Mouse (Mus musculus) liver, embryonic 14.5 days (tissue): Measurements from ENCODE around the gene T. TPM values are rescaled to one million over a fixed set of nuclear protein-coding genes. Genes with fewer than 3 reads are reported as not detected.

Experiments
- ATAC-seq: fragments of 200-750 bp; cut with Nextera tagmentation; 2 replicates; pipeline ENCODE4 v1.8.0; 2017; ENCODE audit warnings: moderate number of reproducible peaks, mild to moderate bottlenecking, moderate library complexity; ENCODE audit not compliant: insufficient read depth
- DNase-seq, 3 experiments: peaks; one replicate each; pipeline ENCODE4 v3.0.0-alpha.2; 2012 to 2013; ENCODE audit warnings: low read depth in 3 of 3, low spot score in 3 of 3
- H3K27ac ChIP-seq: fragments of 300-500 bp; sonication (generic); 2 replicates; pipeline ENCODE4 v1.5.1; 2014; ENCODE audit warnings: moderate library complexity, mild to moderate bottlenecking, control low read depth, inconsistent platforms
- H3K27me3 ChIP-seq: fragments of 300-500 bp; sonication (generic); 2 replicates; pipeline ENCODE4 v1.6.1; 2014; ENCODE audit warnings: mild to moderate bottlenecking, low read length, moderate library complexity; ENCODE audit not compliant: control insufficient read depth, insufficient read depth
- H3K36me3 ChIP-seq: fragments of 300-500 bp; sonication (generic); replicated peaks from 2 replicates; pipeline ENCODE4 v1.6.1; 2014; ENCODE audit warnings: low read depth; ENCODE audit not compliant: control insufficient read depth, insufficient read depth
- H3K4me1 ChIP-seq, 2 experiments: fragments of 200-500 bp in 1 of 2; fragments of 300-500 bp in 1 of 2; sonication (generic) in 1 of 2; replicated peaks; 2 replicates each; pipeline ENCODE4 v1.6.1; 2012 to 2014; ENCODE audit warnings: antibody characterized with exemption in 1 of 2, inconsistent platforms in 1 of 2, low read length in 1 of 2; ENCODE audit not compliant: control insufficient read depth in 2 of 2, insufficient read depth in 2 of 2
- H3K4me2 ChIP-seq: fragments of 300-500 bp; sonication (generic); 2 replicates; pipeline ENCODE4 v1.6.1; 2014; ENCODE audit warnings: low read depth, mild to moderate bottlenecking, control low read depth, moderate library complexity
- H3K4me3 ChIP-seq, 2 experiments: fragments of 200-500 bp in 1 of 2; fragments of 300-500 bp in 1 of 2; sonication (generic) in 1 of 2; 2 replicates each; pipeline ENCODE4 v1.5.1; 2012 to 2014; ENCODE audit warnings: low read depth in 2 of 2, low read length in 2 of 2, mild to moderate bottlenecking in 2 of 2, control low read depth in 1 of 2, inconsistent platforms in 1 of 2, moderate library complexity in 1 of 2; ENCODE audit not compliant: insufficient read depth in 1 of 2
- H3K9ac ChIP-seq: fragments of 300-500 bp; sonication (generic); replicated peaks from 2 replicates; pipeline ENCODE4 v1.6.1; 2014; ENCODE audit warnings: mild to moderate bottlenecking, control low read depth, moderate library complexity
- H3K9me3 ChIP-seq: fragments of 300-500 bp; sonication (generic); 2 replicates; pipeline ENCODE4 v1.6.1; 2016; ENCODE audit warnings: low read length, mixed read lengths; ENCODE audit not compliant: control insufficient read depth
- CTCF ChIP-seq: IDR thresholded peaks from 2 replicates; pipeline ENCODE4 v1.5.1; 2016; ENCODE audit warnings: antibody characterized with exemption, low read depth, control low read depth
- EP300 ChIP-seq: IDR thresholded peaks from 2 replicates; pipeline ENCODE4 v1.6.1; 2016; ENCODE audit warnings: antibody characterized with exemption, low read depth
- WGBS: fragments of 180-500 bp; shearing (Covaris S2); extraction: QIAGEN DNeasy Blood & Tissue Kit; methylation state at CpG from one replicate; pipeline ENCODE4 v1.1.7; 2014; ENCODE audit not compliant: insufficient replicate concordance; 5-methylcytosine and 5-hydroxymethylcytosine counted together
- polyA plus RNA-seq, 2 experiments: library from polyadenylated mRNA; depleted of rRNA in 1 of 2; stranded (reverse) in 1 of 2; unstranded in 1 of 2; fragments of >200 nt; fragmentation: Nextera tagmentation in 1 of 2; extraction: Ambion mirVana in 1 of 2; gene quantifications; 2 replicates each; pipeline versions ENCODE4 v1.2.1 to v1.2.3; 2012 to 2014

T gene
- polyA plus RNA-seq (2012; rRNA removed) (0.03 TPM in 1 of 2 replicates, not detected in the other), polyA plus RNA-seq (2014; fragmentation: Nextera tagmentation; extraction: Ambion mirVana) (not detected in 2 replicates)

- Histone ChIP-seq H3K27ac (no peak within 1 kb of the TSS), H3K36me3 (no peaks in the 10 kb centered on the region), H3K4me2 (no peak within 1 kb of the TSS), H3K9ac (no peak within 1 kb of the TSS), H3K4me1 (no peaks in the 10 kb centered on the region), H3K4me3 (no peak within 1 kb of the TSS), H3K9me3 (no peaks in the 10 kb centered on the region), H3K27me3 (peaks cover 70% of the 10 kb centered on the region)
- no peak for DNase-seq
- ATAC-seq = no peak
- no peak for TF ChIP-seq CTCF
- TF ChIP-seq EP300 = no peak
- 1% methylated on average over 64 of the region's 65 CpGs for WGBS
Observed at GRCm38 (mm10) chr17:8433978-8434960, at the start of gene T. Gene T (plus strand): TSS chr17:8434423.

GRCm38 (mm10) chr17:8385441-8385840, 48.8 kb upstream of the T start:
- H3K27me3 ChIP-seq = peaks cover 25% of the 10 kb centered on the region
- WGBS = 78% methylated on average over 2 of the region's 2 CpGs
- H3K9ac ChIP-seq = no peak overlapping the region
- H3K9me3 ChIP-seq = no peaks in the 10 kb centered on the region
- no peaks in the 10 kb centered on the region for H3K36me3 ChIP-seq
- H3K4me2 ChIP-seq = no peak overlapping the region
- H3K4me1 ChIP-seq = no peaks in the 10 kb centered on the region
- no peak overlapping the region for H3K4me3 ChIP-seq
- DNase-seq (no peak), ATAC-seq (no peak)
- no peak overlapping the region for H3K27ac ChIP-seq
- no peak for TF ChIP-seq CTCF
- TF ChIP-seq EP300 = no peak

GRCm38 (mm10) chr17:8388463-8388862, 45.8 kb upstream of the T start:
- Histone ChIP-seq H3K27ac (no peak overlapping the region), H3K4me3 (no peak overlapping the region), H3K4me1 (no peaks in the 10 kb centered on the region), H3K27me3 (peaks cover 25% of the 10 kb centered on the region), H3K4me2 (no peak overlapping the region), H3K9ac (no peak overlapping the region), H3K36me3 (no peaks in the 10 kb centered on the region), H3K9me3 (no peaks in the 10 kb centered on the region)
- 3% methylated on average over 13 of the region's 13 CpGs for WGBS
- no peak for ATAC-seq
- DNase-seq = no peak
- no peak for TF ChIP-seq EP300
- TF ChIP-seq CTCF = peak; percentile 55

- Histone ChIP-seq H3K27ac (no peak overlapping the region), H3K4me3 (no peak overlapping the region), H3K4me1 (no peaks in the 10 kb centered on the region), H3K9me3 (no peaks in the 10 kb centered on the region), H3K4me2 (no peak overlapping the region), H3K27me3 (peaks cover 25% of the 10 kb centered on the region), H3K9ac (no peak overlapping the region), H3K36me3 (no peaks in the 10 kb centered on the region)
- TF ChIP-seq CTCF (no peak; the same call in 1 of the 2 replicates), EP300 (no peak)
- ATAC-seq (no peak), DNase-seq (no peak)
- under 1% methylated on average over 28 of the region's 28 CpGs for WGBS
Observed at GRCm38 (mm10) chr17:8388990-8389789, 45.0 kb upstream of the T start.

GRCm38 (mm10) chr17:8389790-8390095, 44.5 kb upstream of the T start:
- H3K36me3 ChIP-seq = no peaks in the 10 kb centered on the region
- H3K27ac ChIP-seq = no peak overlapping the region
- ATAC-seq (no peak), DNase-seq (no peak)
- 4% methylated on average over 10 of the region's 10 CpGs for WGBS
- H3K9me3 ChIP-seq = no peaks in the 10 kb centered on the region
- TF ChIP-seq CTCF (no peak; the same call in 1 of the 2 replicates), EP300 (no peak)
- no peaks in the 10 kb centered on the region for H3K4me1 ChIP-seq
- no peak overlapping the region for H3K4me3 ChIP-seq
- no peak overlapping the region for H3K4me2 ChIP-seq
- H3K27me3 ChIP-seq = peaks cover 25% of the 10 kb centered on the region
- H3K9ac ChIP-seq = no peak overlapping the region
